Mouse (Mus musculus) heart, adult 2 months (tissue): ENCODE results near the gene Gm20388.

Experiments
- CTCF ChIP-seq: fragments of 200-600 bp; IDR thresholded peaks from 2 replicates; pipeline ENCODE4 v1.8.1; 2022; ENCODE audit warnings: antibody characterized with exemption, mild to moderate bottlenecking, moderate library complexity
- EP300 ChIP-seq: fragments of 200-500 bp; IDR thresholded peaks from 2 replicates; pipeline ENCODE4 v1.6.1; 2011; ENCODE audit warnings: low read depth, low read length, control low read depth; ENCODE audit not compliant: insufficient read depth

GRCm38 (mm10) chr8:122779255-122779654 is 2868.6 kb downstream of the Gm20388 start:
- no peak for TF ChIP-seq CTCF
- TF ChIP-seq EP300 = no peak
